Comparison of ENCODE assay signal across 12 mouse cellular contexts in genomic region chr5:24600236-24600635, GRCm38 (mm10). TPM values are rescaled to one million over a fixed set of nuclear protein-coding genes. Genes with fewer than 3 reads are reported as not detected.
DNase-seq lines count a peak whose midpoint lies in the region; ATAC-seq lines count a peak whose summit lies in the region.
"Had no signal": no experiment of that assay in that cellular context is flagged by ENCODE, and none has a peak within 500 bp of the region (broad histone marks: within the 10 kb centered on the region; RNA-seq: fewer than 3 reads in every experiment).

No protein-coding gene starts in this region.

- 61% methylated on average over 2 of the region's 2 CpGs for WGBS in heart, embryonic 14.5 days
- 58% methylated on average over 2 of the region's 2 CpGs for WGBS in embryonic facial prominence, embryonic 13.5 days
- 50% methylated on average over 2 of the region's 2 CpGs for whole genome bisulfite sequencing in hindbrain, embryonic 11.5 days
- WGBS in midbrain, embryonic 14.5 days: 62% methylated on average over 2 of the region's 2 CpGs

- no peaks in the 10 kb centered on the region for H3K27me3 ChIP-seq in heart, embryonic 14.5 days (ENCODE audit: control insufficient read depth, insufficient read depth, low read length)
- H3K27me3 ChIP-seq in embryonic facial prominence, embryonic 13.5 days: no peaks in the 10 kb centered on the region; the same call in 1 of the 2 replicates
- H3K27me3 ChIP-seq in hindbrain, embryonic 11.5 days (ENCODE audit: control insufficient read depth, insufficient read depth, low read length): peaks cover 7% of the 10 kb centered on the region
- no peaks in the 10 kb centered on the region for H3K27me3 ChIP-seq in midbrain, embryonic 14.5 days (ENCODE audit: control insufficient read depth, insufficient read depth, low read length)

- H3K4me2 ChIP-seq in heart, embryonic 14.5 days (ENCODE audit: low read length): peak overlapping the region; percentile 91
- peak overlapping the region; percentile 83 for H3K4me2 ChIP-seq in embryonic facial prominence, embryonic 13.5 days
- H3K4me2 ChIP-seq in hindbrain, embryonic 11.5 days (replicated peaks; ENCODE audit: low read depth, low read length): peak overlapping the region; percentile 95; the same call in 1 of the 2 replicates
- peak overlapping the region; percentile 97 for H3K4me2 ChIP-seq in midbrain, embryonic 14.5 days (ENCODE audit: low read length)

- peak overlapping the region in 1 of 2 experiments; percentile 84; a peak in 2 of 4 replicates for H3K4me3 ChIP-seq in heart, embryonic 14.5 days (ENCODE audit: control insufficient read depth in 1 of 2, insufficient read depth in 1 of 2, low read depth in 1 of 2, low read length in 2 of 2)
- H3K4me3 ChIP-seq in embryonic facial prominence, embryonic 13.5 days: peak overlapping the region; percentile 67; the same call in 1 of the 2 replicates
- no peak overlapping the region for H3K4me3 ChIP-seq in hindbrain, embryonic 11.5 days (ENCODE audit: low read depth, low read length)
- peak overlapping the region; percentile 61 for H3K4me3 ChIP-seq in midbrain, embryonic 14.5 days (replicated peaks; ENCODE audit: low read depth, low read length)

- H3K36me3 ChIP-seq in heart, embryonic 14.5 days (ENCODE audit: control insufficient read depth, insufficient read depth, low read length): peaks cover 16% of the 10 kb centered on the region
- peaks cover 13% of the 10 kb centered on the region for H3K36me3 ChIP-seq in embryonic facial prominence, embryonic 13.5 days
- no peaks in the 10 kb centered on the region for H3K36me3 ChIP-seq in hindbrain, embryonic 11.5 days (ENCODE audit: control insufficient read depth, insufficient read depth, low read length)
- peaks cover 5% of the 10 kb centered on the region for H3K36me3 ChIP-seq in midbrain, embryonic 14.5 days (ENCODE audit: control insufficient read depth, insufficient read depth, low read length)

- no peaks in the 10 kb centered on the region for H3K9me3 ChIP-seq in heart, embryonic 14.5 days (ENCODE audit: control insufficient read depth, low read length)
- H3K9me3 ChIP-seq in embryonic facial prominence, embryonic 13.5 days: no peaks in the 10 kb centered on the region
- H3K9me3 ChIP-seq in hindbrain, embryonic 11.5 days (ENCODE audit: control insufficient read depth, low read length): no peaks in the 10 kb centered on the region
- no peaks in the 10 kb centered on the region for H3K9me3 ChIP-seq in midbrain, embryonic 14.5 days (ENCODE audit: control insufficient read depth, low read length)

- peak overlapping the region in 1 of 2 experiments; percentile 100; a peak in 2 of 4 replicates for H3K27ac ChIP-seq in heart, embryonic 14.5 days (replicated peaks in 1 of 2; ENCODE audit: control insufficient read depth in 1 of 2, insufficient read depth in 1 of 2, low read depth in 2 of 2, low read length in 2 of 2)
- no peak overlapping the region for H3K27ac ChIP-seq in embryonic facial prominence, embryonic 13.5 days
- H3K27ac ChIP-seq in hindbrain, embryonic 11.5 days (ENCODE audit: low read depth, low read length): no peak overlapping the region
- no peak overlapping the region for H3K27ac ChIP-seq in midbrain, embryonic 14.5 days (replicated peaks; ENCODE audit: low read depth, low read length)

- no peak for DNase-seq in heart, postnatal 4 days
- no peak for DNase-seq in hindbrain, embryonic 11.5 days (ENCODE audit: low spot score)
- no peak for DNase-seq in midbrain, embryonic 14.5 days
- no peak for DNase-seq in retina, postnatal 1 day
- no peak for DNase-seq in T-cell, adult 2 months (ENCODE audit: low spot score)
- DNase-seq in testis, postnatal 14 days (ENCODE audit: low spot score): no peak
- DNase-seq: heart, adult 18-20 months; left cerebral cortex, postnatal 4 days had no signal

- peak overlapping the region; percentile 95 for H3K9ac ChIP-seq in heart, embryonic 14.5 days (ENCODE audit: low read length)
- H3K9ac ChIP-seq in embryonic facial prominence, embryonic 13.5 days: peak overlapping the region; percentile 95; the same call in 1 of the 2 replicates
- no peak overlapping the region for H3K9ac ChIP-seq in hindbrain, embryonic 11.5 days (ENCODE audit: low read depth, low read length)
- no peak overlapping the region for H3K9ac ChIP-seq in midbrain, embryonic 14.5 days (replicated peaks; ENCODE audit: low read length)

- H3K4me1 ChIP-seq in heart, embryonic 14.5 days (ENCODE audit: control insufficient read depth in 2 of 2, insufficient read depth in 2 of 2, low read length in 2 of 2): peaks cover 39 to 51% of the 10 kb centered on the region in 2 experiments
- peaks cover 67% of the 10 kb centered on the region for H3K4me1 ChIP-seq in embryonic facial prominence, embryonic 13.5 days
- H3K4me1 ChIP-seq in hindbrain, embryonic 11.5 days (replicated peaks; ENCODE audit: control insufficient read depth, insufficient read depth, low read length): peaks cover 53% of the 10 kb centered on the region
- H3K4me1 ChIP-seq in midbrain, embryonic 14.5 days (ENCODE audit: control insufficient read depth, insufficient read depth, low read length): peaks cover 81% of the 10 kb centered on the region

- no peak for ATAC-seq in heart, embryonic 14.5 days (ENCODE audit: insufficient number of reproducible peaks, insufficient read depth, low FRiP score, low read depth)
- ATAC-seq in embryonic facial prominence, embryonic 13.5 days (ENCODE audit: insufficient number of reproducible peaks, insufficient read depth, low FRiP score, low TSS enrichment, low read depth): no peak
- ATAC-seq in hindbrain, embryonic 11.5 days (ENCODE audit: low FRiP score): no peak
- ATAC-seq in midbrain, embryonic 14.5 days (ENCODE audit: low FRiP score, low TSS enrichment): no peak
- ATAC-seq: CD4-positive, CD25-positive, alpha-beta regulatory T cell, adult 4 months had no signal

RNA-seq across cellular contexts. Expression of gene Chpf2, which starts 13.7 kb away (rescaled TPM):
- 8.6 and 8.9 TPM in 2 replicates for polyA plus RNA-seq in heart, embryonic 14.5 days (2014; fragmentation: Nextera tagmentation; extraction: Ambion mirVana)
- 10 to 100 TPM; 19.9 to 21.6 TPM for total RNA-seq in heart, postnatal 4 days (2021)
- polyA plus RNA-seq in embryonic facial prominence, embryonic 13.5 days (2015; fragmentation: Nextera tagmentation; extraction: Ambion mirVana): 24.2 and 26.4 TPM in 2 replicates
- 8.6 and 8.7 TPM in 2 replicates for polyA plus RNA-seq in hindbrain, embryonic 11.5 days (2014; fragmentation: Nextera tagmentation; extraction: Ambion mirVana)
- polyA plus RNA-seq in midbrain, embryonic 14.5 days (2014; fragmentation: Nextera tagmentation; extraction: Ambion mirVana): 12.4 and 19.4 TPM in 2 replicates

RNA-seq across cellular contexts. Expression of gene Abcf2, which starts 23.0 kb away (rescaled TPM):
- 57.4 and 60.8 TPM in 2 replicates for polyA plus RNA-seq in heart, embryonic 14.5 days (2014; fragmentation: Nextera tagmentation; extraction: Ambion mirVana)
- total RNA-seq in heart, postnatal 4 days (2021): 10 to 100 TPM; 47.4 to 49.3 TPM
- polyA plus RNA-seq in embryonic facial prominence, embryonic 13.5 days (2015; fragmentation: Nextera tagmentation; extraction: Ambion mirVana): 112 and 115 TPM in 2 replicates
- 121 and 136 TPM in 2 replicates for polyA plus RNA-seq in hindbrain, embryonic 11.5 days (2014; fragmentation: Nextera tagmentation; extraction: Ambion mirVana)
- polyA plus RNA-seq in midbrain, embryonic 14.5 days (2014; fragmentation: Nextera tagmentation; extraction: Ambion mirVana): 79.3 and 88.1 TPM in 2 replicates

RNA-seq across cellular contexts. Expression of gene Smarcd3, which starts 24.0 kb away (rescaled TPM):
- 71.0 and 78.4 TPM in 2 replicates for polyA plus RNA-seq in heart, embryonic 14.5 days (2014; fragmentation: Nextera tagmentation; extraction: Ambion mirVana)
- total RNA-seq in heart, postnatal 4 days (2021): 10 to 100 TPM; 89.7 to 96.9 TPM
- polyA plus RNA-seq in embryonic facial prominence, embryonic 13.5 days (2015; fragmentation: Nextera tagmentation; extraction: Ambion mirVana): 37.4 and 43.5 TPM in 2 replicates
- polyA plus RNA-seq in hindbrain, embryonic 11.5 days (2014; fragmentation: Nextera tagmentation; extraction: Ambion mirVana): 42.3 and 45.9 TPM in 2 replicates
- polyA plus RNA-seq in midbrain, embryonic 14.5 days (2014; fragmentation: Nextera tagmentation; extraction: Ambion mirVana): 158 and 199 TPM in 2 replicates

RNA-seq across cellular contexts. Expression of gene 4931409K22Rik, which starts 43.6 kb away (rescaled TPM):
- polyA plus RNA-seq in heart, embryonic 14.5 days (2014; fragmentation: Nextera tagmentation; extraction: Ambion mirVana): not detected in 2 replicates
- total RNA-seq in heart, postnatal 4 days (2021): not detected
- polyA plus RNA-seq in embryonic facial prominence, embryonic 13.5 days (2015; fragmentation: Nextera tagmentation; extraction: Ambion mirVana): 0.11 TPM in 1 of 2 replicates, not detected in the other
- 0.14 TPM in 1 of 2 replicates, not detected in the other for polyA plus RNA-seq in hindbrain, embryonic 11.5 days (2014; fragmentation: Nextera tagmentation; extraction: Ambion mirVana)
- polyA plus RNA-seq in midbrain, embryonic 14.5 days (2014; fragmentation: Nextera tagmentation; extraction: Ambion mirVana): not detected in 2 replicates
- total RNA-seq: common myeloid progenitor, adult 5-6 weeks; heart, adult 18-20 months; left cerebral cortex, postnatal 4 days had no signal
- polyA plus RNA-seq: CD4-positive, CD25-positive, alpha-beta regulatory T cell, adult 4 months had no signal

RNA-seq across cellular contexts. Expression of gene Asb10, which starts 59.5 kb away (rescaled TPM):
- 5.0 and 6.3 TPM in 2 replicates for polyA plus RNA-seq in heart, embryonic 14.5 days (2014; fragmentation: Nextera tagmentation; extraction: Ambion mirVana)
- 10 to 100 TPM; 19.8 to 23.1 TPM for total RNA-seq in heart, postnatal 4 days (2021)
- polyA plus RNA-seq in embryonic facial prominence, embryonic 13.5 days (2015; fragmentation: Nextera tagmentation; extraction: Ambion mirVana): 0.56 and 0.63 TPM in 2 replicates
- 0.20 and 0.33 TPM in 2 replicates for polyA plus RNA-seq in hindbrain, embryonic 11.5 days (2014; fragmentation: Nextera tagmentation; extraction: Ambion mirVana)
- 0.09 and 0.12 TPM in 2 replicates for polyA plus RNA-seq in midbrain, embryonic 14.5 days (2014; fragmentation: Nextera tagmentation; extraction: Ambion mirVana)
- polyA plus RNA-seq: CD4-positive, CD25-positive, alpha-beta regulatory T cell, adult 4 months had no signal

Comparison
In these comparisons a context has a peak if more than half of its experiments do, and no peak if none do; other contexts are left out.
1. H3K9ac ChIP-seq: peak in heart, embryonic 14.5 days (single experiment) and embryonic facial prominence, embryonic 13.5 days (single experiment); none in hindbrain, embryonic 11.5 days (single experiment) and midbrain, embryonic 14.5 days (single experiment).
2. Peak in every context shown above with its lines, with median percentiles within 50 percentile points of each other: H3K4me2 ChIP-seq.